Mouse (Mus musculus): ENCODE data around the gene Hist1h4n.
"Not testable (repeated sequence)": the region's sequence is repeated elsewhere in the genome, so short reads cannot be mapped to it uniquely, and the experiment has no call there.

Hist1h4n gene
- long read RNA-seq, experiment 1 = 0 reads
- long read RNA-seq, experiment 2, partial matches to known transcripts = 0 of 2 reads
- long read RNA-seq, experiment 2, other reads (novel, unspliced or antisense) = 0 of 2 reads

- intact Hi-C loops (cut with DNase I) = not testable (repeated sequence)
These were observed at the start of gene Hist1h4n for GRCm38 (mm10) chr13:21831418-21832394. Gene Hist1h4n (minus strand): TSS chr13:21832196.

GRCm38 (mm10) chr13:21880735-21881134, 48.7 kb upstream of the Hist1h4n start:
- intact Hi-C loops (cut with DNase I) = no loop called here

- intact Hi-C loops (cut with DNase I) = not testable (repeated sequence)
These were observed 33.5 kb upstream of the Hist1h4n start for GRCm38 (mm10) chr13:21865503-21865902.

GRCm38 (mm10) chr13:21861608-21862007, 29.6 kb upstream of the Hist1h4n start:
- intact Hi-C loops (cut with DNase I) = no loop called here

- intact Hi-C loops (cut with DNase I) = no loop called here
These were observed 23.7 kb upstream of the Hist1h4n start for GRCm38 (mm10) chr13:21855698-21856162.

GRCm38 (mm10) chr13:21855146-21855545, 23.1 kb upstream of the Hist1h4n start:
- intact Hi-C loops (cut with DNase I) = no loop called here

- intact Hi-C loops (cut with DNase I) = no loop called here
These were observed 20.4 kb upstream of the Hist1h4n start for GRCm38 (mm10) chr13:21852215-21852945.

- intact Hi-C loops (cut with DNase I) = not testable (repeated sequence)
These were observed 18.7 kb upstream of the Hist1h4n start for GRCm38 (mm10) chr13:21850696-21851095.

- intact Hi-C loops (cut with DNase I) = no loop called here
These were observed 15.9 kb upstream of the Hist1h4n start for GRCm38 (mm10) chr13:21847883-21848282.

GRCm38 (mm10) chr13:21846356-21846755, 14.4 kb upstream of the Hist1h4n start:
- intact Hi-C loops (cut with DNase I) = not testable (repeated sequence)

GRCm38 (mm10) chr13:21840508-21840907, 8.5 kb upstream of the Hist1h4n start:
- intact Hi-C loops (cut with DNase I) = not testable (repeated sequence)

- intact Hi-C loops (cut with DNase I) = not testable (repeated sequence)
These were observed 1.5 kb upstream of the Hist1h4n start, which contains the start of the genes Hist1h2ap and Hist1h2br for GRCm38 (mm10) chr13:21833461-21833860. Gene Hist1h2ap (minus strand): TSS chr13:21833507. Gene Hist1h2br (plus strand): TSS chr13:21833743.

- intact Hi-C loops (cut with DNase I) = no loop called here
These were observed 1.7 kb downstream of the Hist1h4n start for GRCm38 (mm10) chr13:21830344-21830743.

GRCm38 (mm10) chr13:21828511-21828910, 3.5 kb downstream of the Hist1h4n start:
- intact Hi-C loops (cut with DNase I) = no loop called here

GRCm38 (mm10) chr13:21820082-21820890, 11.7 kb downstream of the Hist1h4n start:
- intact Hi-C loops (cut with DNase I) = not testable (repeated sequence)

- intact Hi-C loops (cut with DNase I) = not testable (repeated sequence)
These were observed 19.9 kb downstream of the Hist1h4n start for GRCm38 (mm10) chr13:21812092-21812491.

GRCm38 (mm10) chr13:21811539-21811938, 20.5 kb downstream of the Hist1h4n start, which contains the start of gene Hist1h4m:
Gene Hist1h4m (plus strand): TSS chr13:21811746.
- intact Hi-C loops (cut with DNase I) = not testable (repeated sequence)

GRCm38 (mm10) chr13:21811074-21811473, 20.9 kb downstream of the Hist1h4n start:
- intact Hi-C loops (cut with DNase I) = not testable (repeated sequence)

GRCm38 (mm10) chr13:21810073-21810472, 21.9 kb downstream of the Hist1h4n start, which contains the start of the genes Hist1h2bq and Hist1h2ao:
Gene Hist1h2bq (minus strand): TSS chr13:21810197.
Gene Hist1h2ao (plus strand): TSS chr13:21810465.
- intact Hi-C loops (cut with DNase I) = not testable (repeated sequence)

- intact Hi-C loops (cut with DNase I) = not testable (repeated sequence)
These were observed 28.9 kb downstream of the Hist1h4n start for GRCm38 (mm10) chr13:21803058-21803457.
